Mouse (Mus musculus) hindbrain, postnatal 0 days (tissue): ENCODE data around the gene Gm20538. TPM values are rescaled to one million over a fixed set of nuclear protein-coding genes. Genes with fewer than 3 reads are reported as not detected.

Experiments
- ATAC-seq: fragments of 200-750 bp; cut with Nextera tagmentation; 2 replicates; pipeline ENCODE4 v1.8.0; 2017; ENCODE audit warnings: mild to moderate bottlenecking, moderate TSS enrichment, moderate library complexity
- DNase-seq: peaks from one replicate; pipeline ENCODE4 v3.0.0-alpha.2; 2015; ENCODE audit warnings: low spot score
- H3K27ac ChIP-seq: fragments of 300-500 bp; sonication (generic); 2 replicates; pipeline ENCODE4 v1.5.1; 2014; ENCODE audit warnings: mild to moderate bottlenecking
- H3K27me3 ChIP-seq: fragments of 300-500 bp; sonication (generic); 2 replicates; pipeline ENCODE4 v1.6.1; 2014; ENCODE audit warnings: low read length, mixed read lengths; ENCODE audit not compliant: insufficient read depth
- H3K36me3 ChIP-seq: fragments of 300-500 bp; sonication (generic); 2 replicates; pipeline ENCODE4 v1.6.1; 2014; ENCODE audit warnings: low read length, mixed read lengths; ENCODE audit not compliant: insufficient read depth
- H3K4me1 ChIP-seq: fragments of 300-500 bp; sonication (generic); 2 replicates; pipeline ENCODE4 v1.6.1; 2014; ENCODE audit warnings: antibody characterized with exemption, low read length, mixed read lengths; ENCODE audit not compliant: insufficient read depth
- H3K4me2 ChIP-seq: fragments of 300-500 bp; sonication (generic); 2 replicates; pipeline ENCODE4 v1.6.1; 2014; ENCODE audit warnings: low read depth, mild to moderate bottlenecking, low read length, moderate library complexity, mixed read lengths
- H3K4me3 ChIP-seq: fragments of 300-500 bp; sonication (generic); 2 replicates; pipeline ENCODE4 v1.5.1; 2014; ENCODE audit warnings: low read length
- H3K9ac ChIP-seq: fragments of 300-500 bp; sonication (generic); replicated peaks from 2 replicates; pipeline ENCODE4 v1.6.1; 2014; ENCODE audit warnings: mild to moderate bottlenecking, low read length, moderate library complexity, mixed read lengths
- H3K9me3 ChIP-seq: fragments of 300-500 bp; sonication (generic); 2 replicates; pipeline ENCODE4 v1.6.1; 2016; ENCODE audit warnings: low read length, mixed read lengths
- CTCF ChIP-seq: IDR thresholded peaks from 2 replicates; pipeline ENCODE4 v1.5.1; 2016; ENCODE audit warnings: antibody characterized with exemption, control low read depth, low read depth
- WGBS: fragments of 180-500 bp; shearing (Covaris S2); extraction: QIAGEN DNeasy Blood & Tissue Kit; methylation state at CpG from one replicate; pipeline ENCODE4 v1.1.7; 2014; 5-methylcytosine and 5-hydroxymethylcytosine counted together
- polyA plus RNA-seq: library from polyadenylated mRNA; unstranded; fragments of >200 nt; fragmentation: Nextera tagmentation; extraction: Ambion mirVana; gene quantifications from 2 replicates; pipeline ENCODE4 v1.2.1, GENCODE M21; 2015
- total RNA-seq: library from RNA; depleted of rRNA; stranded (reverse); fragments of >200 nt; gene quantifications from 2 replicates; pipeline ENCODE4 v1.2.3, GENCODE M21; 2014

Gene Gm20538
- total and polyA plus RNA-seq, 2 experiments from 2014 or later, result not detected

DNA sequence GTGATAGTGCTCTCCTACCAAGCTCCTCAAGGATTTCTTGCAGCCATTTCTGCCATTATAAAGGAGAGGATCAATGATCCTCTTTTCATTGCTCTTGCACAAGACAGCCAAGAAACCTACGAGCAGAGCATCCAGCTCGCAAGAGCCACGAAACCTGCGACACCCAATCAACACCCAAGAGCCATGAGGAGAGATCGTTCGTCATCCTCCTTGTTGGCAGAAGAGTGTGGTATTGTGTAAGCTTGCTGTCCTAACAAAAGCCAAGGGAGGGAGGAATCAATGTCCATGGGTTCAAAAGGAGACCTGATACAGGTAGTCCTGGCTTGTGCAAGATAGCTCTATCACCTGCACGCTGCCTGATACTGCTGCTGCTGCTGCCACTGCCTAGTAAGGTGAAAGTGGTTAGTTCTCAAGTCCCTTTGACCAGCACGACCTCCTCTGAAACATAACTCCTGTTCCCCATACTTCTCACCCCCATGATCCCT, 9.9 kb downstream of the Gm20538 start:
- Histone ChIP-seq H3K9ac (no peak overlapping the region), H3K9me3 (no peaks in the 10 kb centered on the region), H3K4me1 (no peaks in the 10 kb centered on the region), H3K36me3 (no peaks in the 10 kb centered on the region), H3K27ac (no peak overlapping the region), H3K27me3 (no peaks in the 10 kb centered on the region), H3K4me3 (no peak overlapping the region), H3K4me2 (no peak overlapping the region)
- ATAC-seq, result no peak
- DNase-seq, result no peak
- WGBS, result 91% methylated on average over 8 of the region's 8 CpGs
- no peak for TF ChIP-seq CTCF

- no peak overlapping the region for H3K9ac ChIP-seq
- H3K4me3 ChIP-seq, result no peak overlapping the region
- no peaks in the 10 kb centered on the region for H3K27me3 ChIP-seq
- no peaks in the 10 kb centered on the region for H3K9me3 ChIP-seq
- H3K4me1 ChIP-seq, result no peaks in the 10 kb centered on the region
- no peaks in the 10 kb centered on the region for H3K36me3 ChIP-seq
- 83% methylated on average over 8 of the region's 8 CpGs for WGBS
- DNase-seq (no peak), ATAC-seq (no peak)
- H3K27ac ChIP-seq, result no peak overlapping the region
- no peak for TF ChIP-seq CTCF
- H3K4me2 ChIP-seq, result no peak overlapping the region
Measured at GRCm38 (mm10) chr19:44537416-44537815, 15.2 kb downstream of the Gm20538 start.

DNA sequence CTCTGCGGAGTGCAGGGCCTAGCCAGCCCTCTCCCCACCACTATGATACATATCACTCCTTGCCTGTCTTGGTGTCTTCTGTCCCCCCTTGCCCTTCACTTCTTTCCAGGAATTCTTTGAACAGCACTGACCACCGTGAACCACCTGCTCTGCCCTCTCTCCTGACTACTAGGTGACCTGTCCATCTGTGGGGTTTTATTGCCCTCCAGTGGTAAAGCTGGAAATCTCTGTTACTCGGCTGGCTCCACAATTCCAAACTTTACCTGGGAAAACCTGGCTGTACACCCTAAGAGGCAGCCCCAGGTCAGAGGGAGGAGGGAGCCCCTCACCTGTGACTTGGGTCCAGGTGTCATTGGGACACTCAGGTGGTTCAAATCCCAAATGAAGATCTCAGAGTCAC, 17.3 kb downstream of the Gm20538 start:
- WGBS, result 27% methylated on average over 3 of the region's 3 CpGs
- Histone ChIP-seq H3K4me1 (no peaks in the 10 kb centered on the region), H3K4me3 (no peak overlapping the region), H3K27me3 (no peaks in the 10 kb centered on the region), H3K4me2 (no peak overlapping the region), H3K9me3 (no peaks in the 10 kb centered on the region), H3K27ac (no peak overlapping the region), H3K36me3 (no peaks in the 10 kb centered on the region), H3K9ac (no peak overlapping the region)
- ATAC-seq, result 0 out of 2 replicates have a peak, but pooled peaks have one; percentile 27
- peak; percentile 65 for DNase-seq
- peak; percentile 76 for TF ChIP-seq CTCF

- ATAC-seq, result no peak
- no peak for TF ChIP-seq CTCF
- Histone ChIP-seq H3K4me3 (no peak overlapping the region), H3K27ac (no peak overlapping the region), H3K36me3 (no peaks in the 10 kb centered on the region), H3K9me3 (no peaks in the 10 kb centered on the region), H3K4me2 (no peak overlapping the region), H3K27me3 (no peaks in the 10 kb centered on the region), H3K9ac (no peak overlapping the region), H3K4me1 (no peaks in the 10 kb centered on the region)
- DNase-seq, result no peak
- 84% methylated on average over 6 of the region's 6 CpGs for WGBS
Measured at GRCm38 (mm10) chr19:44530018-44530417, 22.6 kb downstream of the Gm20538 start.

GRCm38 (mm10) chr19:44525551-44526205, 27.0 kb downstream of the Gm20538 start:
- Histone ChIP-seq H3K27me3 (0 out of 2 replicates have a peak, but pooled peaks cover 5% of the 10 kb centered on the region), H3K4me2 (no peak overlapping the region), H3K27ac (no peak overlapping the region), H3K9me3 (no peaks in the 10 kb centered on the region), H3K4me3 (no peak overlapping the region), H3K4me1 (no peaks in the 10 kb centered on the region), H3K9ac (no peak overlapping the region), H3K36me3 (no peaks in the 10 kb centered on the region)
- no peak for ATAC-seq
- TF ChIP-seq CTCF, result no peak
- no peak for DNase-seq
- WGBS, result 85% methylated on average over 9 of the region's 9 CpGs

DNA sequence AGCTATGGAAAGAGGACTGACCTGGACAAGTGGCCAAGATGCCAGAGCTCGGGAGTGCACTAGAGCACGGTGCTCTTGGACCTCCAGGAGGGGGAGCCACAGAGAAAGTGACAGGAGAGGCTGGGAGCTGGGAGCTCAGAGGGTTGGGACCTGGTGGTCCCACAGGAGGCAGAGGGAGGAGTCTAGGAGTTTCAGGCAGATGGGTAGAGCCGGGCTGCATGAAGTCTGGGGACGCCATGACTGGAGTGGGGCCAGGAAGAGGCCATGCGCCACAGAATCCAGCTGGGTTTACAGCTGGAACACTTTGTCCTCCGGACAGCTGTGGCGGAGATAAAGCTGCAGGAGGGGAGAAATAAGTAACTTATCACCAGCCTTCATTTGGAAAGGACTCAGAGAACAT, 33.5 kb downstream of the Gm20538 start:
- DNase-seq, result peak; percentile 8

More for the DNA sequence above, 33.5 kb downstream of the Gm20538 start:
- no peaks in the 10 kb centered on the region for H3K9me3 ChIP-seq
- no peak overlapping the region for H3K4me2 ChIP-seq
- no peaks in the 10 kb centered on the region for H3K4me1 ChIP-seq
- ATAC-seq, result no peak
- H3K36me3 ChIP-seq, result no peaks in the 10 kb centered on the region
- H3K27me3 ChIP-seq, result peaks cover 37% of the 10 kb centered on the region
- H3K27ac ChIP-seq, result no peak overlapping the region
- peak; percentile 43 for TF ChIP-seq CTCF
- WGBS, result 34% methylated on average over 7 of the region's 7 CpGs
- H3K4me3 ChIP-seq, result no peak overlapping the region
- no peak overlapping the region for H3K9ac ChIP-seq
